Mouse (Mus musculus) retina, postnatal 1 day (tissue): ENCODE measurements around the gene Rin3.

Source experiments
- DNase-seq: peaks from one replicate; pipeline ENCODE4 v3.0.0-alpha.2; 2012

The Rin3 gene

DNA sequence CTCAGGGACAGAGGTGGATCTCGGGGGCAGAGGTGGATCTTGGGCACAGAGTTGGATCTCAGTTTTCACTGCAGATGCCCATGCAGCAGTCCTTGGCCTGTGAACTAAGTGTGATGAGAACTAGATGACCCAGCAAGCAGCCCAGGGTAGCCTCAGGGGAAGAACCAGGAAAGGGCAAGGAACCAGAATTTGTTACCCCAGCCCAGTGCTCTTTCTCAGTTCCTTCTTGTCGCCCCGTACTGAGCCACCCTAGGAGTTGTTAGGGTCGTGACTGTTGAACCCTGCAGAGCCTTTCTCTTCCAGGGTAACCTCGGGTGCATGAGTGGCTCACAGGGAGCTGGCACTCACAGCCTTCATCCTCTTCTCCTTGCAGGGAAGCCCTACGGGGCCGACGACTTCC, 99.3 kb downstream of the Rin3 start:
- no peak for DNase-seq

GRCm38 (mm10) chr12:102383288-102383687, 100.4 kb downstream of the Rin3 start:
- DNase-seq = no peak

DNA sequence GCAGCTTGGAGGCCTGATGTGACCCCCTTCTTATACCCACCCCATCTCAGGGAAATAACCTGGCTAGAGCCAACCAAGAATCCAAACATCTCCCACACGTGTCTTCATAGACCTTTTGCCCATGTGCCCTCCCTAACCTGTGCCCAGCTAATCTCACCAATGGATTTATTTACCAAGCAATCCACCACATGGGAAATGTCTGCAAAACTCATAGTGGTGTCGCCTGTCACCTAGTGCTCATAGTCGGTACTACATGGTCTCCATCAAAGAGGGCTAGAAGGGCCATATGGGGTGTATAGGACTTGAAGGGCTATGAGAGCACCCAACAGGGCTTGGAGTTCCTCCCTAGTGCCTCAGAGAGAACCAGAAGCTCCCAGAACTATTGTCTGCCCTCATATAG, 102.0 kb downstream of the Rin3 start:
- DNase-seq = peak; percentile 78

GRCm38 (mm10) chr12:102387219-102387917, 104.5 kb downstream of the Rin3 start:
- DNase-seq = peak; percentile 86

- DNase-seq = peak; percentile 23
Observed at GRCm38 (mm10) chr12:102390042-102390441, 107.2 kb downstream of the Rin3 start.

GRCm38 (mm10) chr12:102391109-102391508, 108.3 kb downstream of the Rin3 start:
- DNase-seq = no peak

DNA sequence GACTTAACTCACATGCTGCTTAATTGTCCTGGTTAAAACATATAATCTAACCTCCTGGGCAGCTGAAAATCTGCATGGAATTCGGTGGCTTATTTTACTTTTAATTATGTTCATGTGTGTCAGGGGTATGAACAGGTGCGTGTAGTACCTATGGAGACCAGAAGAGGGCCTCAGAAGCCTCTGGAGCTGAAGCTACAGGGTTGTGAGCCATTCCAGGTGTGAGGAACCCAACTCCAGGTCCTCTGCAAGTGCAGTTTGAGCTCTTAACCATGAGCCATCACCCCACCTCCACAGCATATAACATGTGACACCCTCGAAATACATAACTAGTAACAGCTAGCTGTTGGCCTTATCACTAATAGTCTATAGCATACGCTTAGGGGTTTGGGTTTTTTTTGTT, 109.1 kb downstream of the Rin3 start:
- peak; percentile 49 for DNase-seq

DNA sequence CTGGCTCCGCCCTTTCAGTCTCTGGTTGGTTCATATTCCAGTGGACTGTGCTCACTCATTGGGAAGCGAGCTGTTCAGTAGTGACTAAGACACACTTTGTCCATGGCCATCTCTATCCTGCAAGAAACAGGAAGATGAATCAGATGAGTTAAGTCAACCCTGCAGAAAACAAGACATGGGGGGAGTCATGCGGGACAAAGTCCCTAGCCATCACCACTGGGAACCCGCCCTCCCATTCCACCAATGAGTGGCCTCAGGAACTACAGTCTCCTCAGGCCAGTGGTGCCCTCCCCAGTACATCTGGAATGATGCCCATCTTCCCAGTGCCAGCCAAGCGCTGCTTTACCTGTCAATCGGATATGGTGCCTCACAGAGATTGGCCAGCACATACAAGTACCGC, 111.6 kb downstream of the Rin3 start:
- DNase-seq = no peak

DNA sequence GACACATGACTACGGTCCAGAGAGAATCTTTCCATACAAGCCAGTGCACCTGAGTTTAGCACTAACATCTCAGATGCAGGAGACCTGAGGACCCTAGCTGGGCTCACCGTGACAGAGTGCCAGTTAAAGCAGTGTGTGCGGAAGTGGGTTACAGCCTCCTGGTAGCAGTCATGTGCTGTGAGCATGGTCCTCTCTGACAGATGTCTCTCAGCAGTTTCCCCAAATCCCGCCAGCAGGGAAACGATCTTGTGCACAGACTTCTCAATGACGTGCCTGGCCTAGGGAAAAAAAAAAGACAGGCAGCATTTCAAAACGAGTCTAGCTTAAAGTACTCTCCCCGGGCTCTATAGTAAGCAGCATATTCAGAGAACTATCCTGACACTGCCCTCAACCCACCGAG, 112.7 kb downstream of the Rin3 start:
- no peak for DNase-seq

DNA sequence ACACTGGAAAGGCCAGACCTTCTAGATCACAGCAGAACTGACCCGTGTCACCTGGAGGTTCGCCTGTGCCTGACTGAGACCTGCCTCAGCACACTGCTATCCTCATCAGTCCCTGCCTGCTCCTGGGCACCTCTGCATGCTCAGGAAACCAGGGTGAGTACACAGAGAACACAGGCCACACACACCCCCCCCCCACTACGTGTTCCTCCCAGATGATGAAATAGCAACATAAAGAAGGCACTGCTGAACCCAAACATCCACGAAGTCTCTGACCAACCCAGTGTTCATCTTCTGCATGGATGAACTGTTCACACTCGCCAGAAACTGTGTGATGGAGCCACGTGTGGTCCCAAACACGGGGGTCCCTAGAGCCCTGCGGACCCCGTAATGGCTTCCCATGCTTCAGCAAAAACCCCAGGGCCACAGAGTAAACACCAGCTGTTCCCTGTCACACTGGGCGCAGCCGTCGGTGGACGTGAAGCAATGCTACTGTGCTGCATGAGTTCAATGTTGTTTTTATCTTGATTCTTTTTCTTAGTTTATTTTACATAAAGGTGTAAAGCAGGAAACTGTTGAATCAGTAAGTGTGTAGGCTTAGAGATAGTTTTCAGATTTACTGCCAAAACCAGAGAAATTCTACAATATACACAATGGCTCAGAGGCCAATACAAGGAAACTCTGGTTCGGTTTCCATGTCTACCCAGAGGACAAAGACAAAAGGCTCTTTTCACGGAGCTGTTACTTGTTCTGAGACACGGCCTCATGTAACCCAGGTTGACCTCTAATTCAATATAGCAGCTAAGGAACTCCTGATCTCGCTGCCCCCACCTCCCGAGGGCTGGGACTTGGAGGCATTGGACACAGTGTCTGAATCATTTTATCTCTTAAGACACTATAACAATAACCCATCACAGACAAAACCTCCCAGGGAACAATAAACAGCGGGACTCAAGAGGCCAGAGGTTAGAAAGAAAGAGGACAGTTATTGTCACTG, 113.4 kb downstream of the Rin3 start:
- no peak for DNase-seq

DNA sequence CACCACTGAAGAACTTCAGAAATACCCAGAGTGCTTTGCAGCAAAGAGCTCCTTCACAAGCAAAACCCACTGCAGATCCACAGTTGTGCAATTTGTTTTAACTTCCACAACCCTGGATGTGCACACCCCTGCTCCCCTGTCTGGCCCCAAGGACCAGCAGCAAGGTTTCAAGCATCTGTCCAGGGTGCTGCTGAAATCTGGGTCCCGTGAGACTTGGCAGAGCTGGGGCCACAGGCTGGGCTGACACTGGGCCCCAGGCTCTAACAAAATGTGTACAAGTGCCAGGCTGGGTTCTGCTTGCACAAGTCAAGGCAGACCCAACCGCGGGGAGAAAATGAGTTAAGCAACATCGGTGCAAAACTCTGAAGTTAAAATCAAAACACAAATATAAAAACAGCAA, 115.7 kb downstream of the Rin3 start:
- no peak for DNase-seq

- DNase-seq = no peak
Observed at GRCm38 (mm10) chr12:102413171-102413570, 130.3 kb downstream of the Rin3 start.

DNA sequence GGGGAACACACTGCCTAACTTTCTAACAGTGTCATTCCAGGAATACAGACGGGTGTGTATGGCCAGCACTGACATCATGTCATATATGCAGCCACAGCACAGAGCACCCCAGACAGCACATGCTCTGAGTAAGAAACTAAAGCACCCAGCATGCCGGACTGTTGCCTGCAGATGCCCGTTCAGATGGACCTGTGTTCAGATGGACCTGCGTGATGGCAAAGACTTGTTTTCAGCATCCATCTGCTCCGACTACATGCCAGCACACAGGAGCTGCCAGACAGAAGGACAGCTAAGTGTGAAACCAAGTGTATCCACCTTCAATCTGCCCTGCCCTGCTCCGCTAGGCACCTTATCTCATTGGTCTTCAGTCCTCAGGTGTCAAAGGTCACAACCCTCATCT, 131.8 kb downstream of the Rin3 start:
- no peak for DNase-seq

DNA sequence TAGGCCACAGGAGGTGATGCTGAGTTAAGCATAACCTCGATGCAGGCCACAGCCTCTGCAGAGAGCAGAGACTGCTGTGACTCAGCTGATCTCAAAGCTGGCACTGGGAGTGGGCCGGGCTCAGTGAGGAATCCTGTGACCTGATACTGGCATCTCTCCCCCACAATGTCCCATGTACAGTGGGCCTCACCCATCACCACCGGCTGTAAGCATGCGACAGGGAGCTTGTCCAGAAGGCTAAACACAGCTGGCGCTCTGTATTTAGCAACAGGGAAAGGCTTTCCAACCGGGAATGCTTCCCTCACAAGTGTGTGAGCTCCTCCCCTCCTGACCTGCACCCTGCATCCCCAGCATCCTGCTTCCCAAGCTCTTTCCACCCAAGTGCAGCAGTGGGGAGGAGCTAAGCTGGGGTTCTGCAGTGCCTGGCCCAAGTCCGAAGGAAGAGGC, 133.6 kb downstream of the Rin3 start:
- no peak for DNase-seq

DNA sequence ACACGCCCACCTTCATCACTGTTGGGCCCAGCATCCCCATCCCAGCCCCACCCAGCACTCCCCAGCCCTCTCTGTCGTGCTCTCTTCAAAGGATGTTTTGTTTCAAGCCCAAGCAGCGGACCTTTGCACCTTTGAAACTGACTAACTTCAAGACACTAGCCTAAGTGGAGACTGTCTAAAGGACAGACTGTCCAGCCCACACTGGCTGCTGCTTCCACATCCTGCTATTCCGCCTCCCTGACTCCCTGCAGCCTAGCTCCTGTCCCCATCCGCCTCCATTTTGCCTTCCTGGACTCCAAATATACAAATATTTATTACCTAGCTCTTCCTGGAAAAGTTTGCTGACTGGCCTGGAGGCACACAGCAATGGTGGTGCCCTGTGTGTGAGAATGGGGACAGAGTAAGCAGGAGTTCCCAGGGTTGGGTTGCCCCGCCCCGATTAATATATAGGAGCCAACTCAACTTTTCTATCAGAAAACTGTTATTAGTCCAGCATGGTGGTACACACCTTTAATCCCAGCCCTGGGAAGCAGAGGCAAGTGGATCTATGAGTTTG, 134.2 kb downstream of the Rin3 start:
- DNase-seq = no peak

DNA sequence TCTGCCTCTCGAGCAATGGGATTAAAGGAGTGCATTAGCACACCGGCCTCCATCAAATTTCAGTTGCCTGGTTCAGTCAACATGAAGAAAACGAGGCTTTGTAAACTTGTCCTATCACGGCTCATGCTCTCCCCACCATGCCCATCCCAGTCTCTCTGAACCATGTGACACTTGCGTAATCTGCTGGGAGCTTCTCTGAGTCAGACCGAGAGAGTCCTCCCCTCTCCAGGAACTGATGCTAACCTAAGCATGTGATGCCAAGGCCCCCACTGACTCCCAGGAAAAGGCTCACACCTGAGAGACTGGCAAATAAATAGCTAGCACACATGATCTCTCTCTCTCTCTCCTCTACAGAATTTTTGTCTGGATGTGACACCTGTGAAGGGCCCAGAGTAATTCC, 134.9 kb downstream of the Rin3 start:
- DNase-seq = no peak

GRCm38 (mm10) chr12:102419544-102419943, 136.7 kb downstream of the Rin3 start:
- peak; percentile 84 for DNase-seq

DNA sequence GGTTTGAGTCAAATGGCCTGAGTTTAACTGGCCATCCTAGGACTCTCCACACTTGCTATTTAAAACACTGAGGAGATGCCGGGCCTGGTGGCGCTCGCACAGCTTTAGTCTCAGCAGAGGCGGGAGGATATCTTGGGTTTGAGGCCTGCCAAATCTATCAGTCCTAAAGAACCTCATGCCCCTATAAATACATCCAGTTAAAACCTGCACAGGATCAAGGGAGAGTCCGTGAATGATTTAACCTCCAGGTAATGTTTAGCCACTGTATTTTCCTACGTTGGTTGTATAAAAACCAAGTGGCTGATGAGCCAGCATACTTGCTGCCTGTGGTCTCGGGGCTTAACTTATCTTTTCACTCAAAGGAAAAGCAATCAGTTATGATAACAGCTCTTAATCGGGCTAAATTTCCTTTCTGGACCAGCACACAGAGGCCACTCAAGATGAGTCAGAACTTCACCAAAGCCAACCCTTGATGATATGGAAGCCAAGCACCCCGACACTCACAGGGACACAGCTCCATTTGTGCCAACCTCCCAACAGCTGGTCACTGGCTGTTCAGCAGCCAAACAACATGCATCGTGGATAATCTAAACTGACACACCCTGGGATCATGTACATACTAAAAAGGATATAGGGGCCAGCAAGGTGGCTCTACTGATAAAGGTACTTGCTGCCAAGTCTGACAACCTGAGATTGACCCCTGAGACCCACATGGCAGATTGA, 137.5 kb downstream of the Rin3 start:
- peak; percentile 46 for DNase-seq

GRCm38 (mm10) chr12:102422065-102422464, 139.2 kb downstream of the Rin3 start:
- peak; percentile 80 for DNase-seq

DNA sequence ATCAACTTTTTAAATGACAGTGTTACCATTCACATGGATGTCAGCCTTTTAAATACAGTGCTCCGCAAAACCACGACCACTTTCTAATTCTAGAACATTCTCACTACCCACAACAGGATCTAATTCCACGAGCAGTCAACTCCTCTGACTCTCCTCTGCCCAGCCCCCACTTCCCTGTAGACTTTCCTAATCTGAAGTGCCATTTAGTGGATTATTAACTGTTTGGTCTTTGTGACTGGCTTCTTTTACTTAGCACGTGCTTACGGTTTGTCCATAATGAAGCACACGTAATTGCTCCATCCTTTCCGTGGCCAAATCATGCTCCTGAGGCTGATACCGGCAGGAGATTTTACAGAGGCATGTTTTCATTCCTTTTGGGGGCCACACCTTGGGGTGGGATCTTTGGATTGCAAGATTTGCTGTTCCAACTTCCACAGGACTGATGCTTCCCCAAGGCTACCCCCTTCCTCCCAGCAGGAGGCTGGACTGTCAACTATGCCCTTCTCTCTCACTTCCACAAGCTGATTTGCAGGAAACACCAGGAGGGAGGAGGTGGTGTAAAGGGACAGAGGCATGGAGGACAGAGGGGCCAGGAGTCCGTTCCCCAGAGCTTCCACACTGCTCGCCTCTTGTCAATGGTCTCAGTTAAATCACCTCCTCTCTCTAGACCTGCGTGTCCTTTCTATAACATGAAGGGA, 139.9 kb downstream of the Rin3 start:
- DNase-seq = no peak

- DNase-seq = no peak
Observed at GRCm38 (mm10) chr12:102423625-102424024, 140.8 kb downstream of the Rin3 start.

DNA sequence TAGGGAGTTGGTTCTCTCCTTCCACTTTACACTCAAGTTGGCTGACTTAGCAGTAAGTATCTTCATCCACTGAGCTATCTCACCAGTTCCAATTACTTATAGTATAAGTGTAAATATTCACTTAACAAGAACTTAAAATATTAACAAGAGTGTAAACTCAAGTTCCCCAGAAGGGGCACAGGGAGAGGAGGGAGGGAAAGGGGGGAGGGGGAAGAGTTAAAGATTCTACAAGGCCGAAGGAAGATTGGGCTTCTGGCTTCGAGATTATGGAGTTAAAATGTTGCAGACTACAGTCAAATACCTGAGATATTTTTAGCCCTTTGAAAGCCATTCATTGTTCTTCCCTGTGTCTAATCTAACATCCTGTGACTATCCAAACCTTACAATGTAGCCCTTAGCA, 141.6 kb downstream of the Rin3 start:
- no peak for DNase-seq
